Mouse (Mus musculus) forebrain, embryonic 14.5 days (tissue): Measurements from ENCODE around the gene Arhgap22. TPM values are rescaled to one million over a fixed set of nuclear protein-coding genes. Genes with fewer than 3 reads are reported as not detected.
A peak's percentile ranks its signal among the peaks of the same experiment; 100 is the strongest.

Source experiments
- ATAC-seq: fragments of 200-750 bp; cut with Nextera tagmentation; 2 replicates; pipeline ENCODE4 v1.8.0; 2017; ENCODE audit warnings: mild to moderate bottlenecking, moderate library complexity
- DNase-seq: peaks from one replicate; pipeline ENCODE4 v3.0.0-alpha.2; 2015; ENCODE audit warnings: low spot score
- H3K27ac ChIP-seq: fragments of 300-500 bp; sonication (generic); 2 replicates; pipeline ENCODE4 v1.5.1; 2014; ENCODE audit warnings: low read depth, mild to moderate bottlenecking, control low read depth, low read length, moderate library complexity
- H3K27me3 ChIP-seq: fragments of 300-500 bp; sonication (generic); replicated peaks from 2 replicates; pipeline ENCODE4 v1.6.1; 2014; ENCODE audit warnings: low read length, control low read depth, mixed read lengths; ENCODE audit not compliant: control insufficient read depth, insufficient read depth
- H3K36me3 ChIP-seq: fragments of 300-500 bp; sonication (generic); 2 replicates; pipeline ENCODE4 v1.6.1; 2014; ENCODE audit warnings: low read length, control low read depth; ENCODE audit not compliant: control insufficient read depth, insufficient read depth
- H3K4me1 ChIP-seq: fragments of 300-500 bp; sonication (generic); 2 replicates; pipeline ENCODE4 v1.6.1; 2014; ENCODE audit warnings: antibody characterized with exemption, low read length, control low read depth; ENCODE audit not compliant: control insufficient read depth, insufficient read depth
- H3K4me2 ChIP-seq: fragments of 300-500 bp; sonication (generic); 2 replicates; pipeline ENCODE4 v1.6.1; 2014; ENCODE audit warnings: mild to moderate bottlenecking, control low read depth, low read length
- H3K4me3 ChIP-seq: fragments of 300-500 bp; sonication (generic); 2 replicates; pipeline ENCODE4 v1.5.1; 2014; ENCODE audit warnings: low read depth, low read length, control low read depth
- H3K9ac ChIP-seq: fragments of 300-500 bp; sonication (generic); 2 replicates; pipeline ENCODE4 v1.6.1; 2014; ENCODE audit warnings: mild to moderate bottlenecking, low read length, control low read depth, moderate library complexity
- H3K9me3 ChIP-seq: fragments of 300-500 bp; sonication (generic); replicated peaks from 2 replicates; pipeline ENCODE4 v1.6.1; 2016; ENCODE audit warnings: low read length, control low read depth, mixed read lengths; ENCODE audit not compliant: control insufficient read depth
- WGBS: fragments of 180-500 bp; shearing (Covaris S2); extraction: QIAGEN DNeasy Blood & Tissue Kit; methylation state at CpG from one replicate; pipeline ENCODE4 v1.1.7; 2014; 5-methylcytosine and 5-hydroxymethylcytosine counted together
- polyA plus RNA-seq: library from polyadenylated mRNA; unstranded; fragments of >200 nt; fragmentation: Nextera tagmentation; extraction: Ambion mirVana; gene quantifications from 2 replicates; pipeline ENCODE4 v1.2.1, GENCODE M21; 2014

Gene Arhgap22
- polyA plus RNA-seq, 1 experiment from 2014 or later: 0.72 TPM

GRCm38 (mm10) chr14:33208331-33208730 is 5.5 kb upstream of the Arhgap22 start:
- Histone ChIP-seq H3K4me1 (no peaks in the 10 kb centered on the region), H3K36me3 (no peaks in the 10 kb centered on the region), H3K9me3 (no peaks in the 10 kb centered on the region), H3K27me3 (no peaks in the 10 kb centered on the region), H3K4me2 (no peak overlapping the region), H3K27ac (no peak overlapping the region), H3K9ac (no peak overlapping the region), H3K4me3 (no peak overlapping the region)
- 50% methylated on average over 5 of the region's 5 CpGs for WGBS
- DNase-seq: no peak
- no peak for ATAC-seq

- Histone ChIP-seq H3K9me3 (no peaks in the 10 kb centered on the region), H3K4me2 (no peak overlapping the region), H3K27ac (no peak overlapping the region), H3K36me3 (no peaks in the 10 kb centered on the region), H3K27me3 (0 out of 2 replicates have a peak, but pooled peaks cover 4% of the 10 kb centered on the region), H3K4me1 (no peaks in the 10 kb centered on the region), H3K9ac (no peak overlapping the region), H3K4me3 (no peak overlapping the region)
- WGBS: 78% methylated on average over 8 of the region's 8 CpGs
- ATAC-seq (no peak), DNase-seq (no peak)
Observed at GRCm38 (mm10) chr14:33210806-33211205, 3.0 kb upstream of the Arhgap22 start.

- DNase-seq: no peak
Observed at GRCm38 (mm10) chr14:33212271-33212957, 1.4 kb upstream of the Arhgap22 start.

GRCm38 (mm10) chr14:33212958-33213309 is 892 bp upstream of the Arhgap22 start:
- Histone ChIP-seq H3K4me3 (no peak overlapping the region), H3K9me3 (no peaks in the 10 kb centered on the region), H3K27me3 (0 out of 2 replicates have a peak, but pooled peaks cover 7% of the 10 kb centered on the region), H3K4me2 (no peak overlapping the region), H3K4me1 (no peaks in the 10 kb centered on the region), H3K9ac (no peak overlapping the region), H3K36me3 (no peaks in the 10 kb centered on the region), H3K27ac (no peak overlapping the region)
- ATAC-seq (no peak), DNase-seq (no peak)
- 90% methylated on average over 12 of the region's 12 CpGs for WGBS

More at GRCm38 (mm10) chr14:33212271-33212957, 1.4 kb upstream of the Arhgap22 start:
- no peaks in the 10 kb centered on the region for H3K36me3 ChIP-seq
- no peaks in the 10 kb centered on the region for H3K4me1 ChIP-seq
- H3K27ac ChIP-seq: no peak overlapping the region
- no peaks in the 10 kb centered on the region for H3K9me3 ChIP-seq
- H3K9ac ChIP-seq: no peak overlapping the region
- whole genome bisulfite sequencing: 67% methylated on average over 5 of the region's 5 CpGs
- ATAC-seq: no peak
- no peak overlapping the region for H3K4me2 ChIP-seq
- no peak overlapping the region for H3K4me3 ChIP-seq
- 0 out of 2 replicates have a peak, but pooled peaks cover 7% of the 10 kb centered on the region for H3K27me3 ChIP-seq

- ATAC-seq: no peak
- 18% methylated on average over 4 of the region's 4 CpGs for WGBS
Observed at GRCm38 (mm10) chr14:33214767-33215128, 922 bp downstream of the Arhgap22 start.

DNA sequence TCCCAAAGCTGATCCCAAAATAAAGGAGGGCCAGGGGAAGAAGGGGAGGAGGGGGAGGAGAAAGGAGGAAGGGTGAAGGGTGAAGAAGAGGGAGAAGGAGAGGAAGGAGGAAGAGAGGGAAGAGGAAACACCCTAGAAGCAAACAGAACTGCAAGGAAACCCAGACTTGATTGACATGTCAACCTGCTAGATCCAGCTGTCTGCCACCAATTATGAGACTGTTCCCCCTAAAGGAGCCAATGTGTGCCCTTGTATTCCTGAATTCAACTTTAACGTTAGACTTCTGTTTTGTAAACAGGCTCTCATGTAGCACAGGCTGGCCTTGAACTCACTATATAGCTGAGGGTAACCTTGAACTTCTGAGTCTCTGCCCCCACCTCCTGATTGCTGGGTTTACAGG is 1.3 kb downstream of the Arhgap22 start:
- H3K4me1 ChIP-seq: no peaks in the 10 kb centered on the region
- 0 out of 2 replicates have a peak, but pooled peaks cover 7% of the 10 kb centered on the region for H3K27me3 ChIP-seq
- H3K4me2 ChIP-seq: no peak overlapping the region
- no peak overlapping the region for H3K4me3 ChIP-seq
- H3K9me3 ChIP-seq: no peaks in the 10 kb centered on the region
- H3K9ac ChIP-seq: no peak overlapping the region
- ATAC-seq: no peak
- 74% methylated on average over 1 of the region's 1 CpGs for WGBS
- DNase-seq: no peak
- no peak overlapping the region for H3K27ac ChIP-seq
- H3K36me3 ChIP-seq: no peaks in the 10 kb centered on the region

More at GRCm38 (mm10) chr14:33214767-33215128, 922 bp downstream of the Arhgap22 start:
- H3K27ac ChIP-seq: no peak overlapping the region
- no peak overlapping the region for H3K4me3 ChIP-seq
- no peaks in the 10 kb centered on the region for H3K9me3 ChIP-seq
- no peak for DNase-seq
- H3K9ac ChIP-seq: no peak overlapping the region
- no peak overlapping the region for H3K4me2 ChIP-seq
- H3K36me3 ChIP-seq: no peaks in the 10 kb centered on the region
- no peaks in the 10 kb centered on the region for H3K4me1 ChIP-seq
- H3K27me3 ChIP-seq: 0 out of 2 replicates have a peak, but pooled peaks cover 7% of the 10 kb centered on the region

- DNase-seq: peak; percentile 6
- Histone ChIP-seq H3K4me3 (no peak overlapping the region), H3K27me3 (0 out of 2 replicates have a peak, but pooled peaks cover 7% of the 10 kb centered on the region), H3K9ac (no peak overlapping the region), H3K36me3 (no peaks in the 10 kb centered on the region), H3K27ac (no peak overlapping the region), H3K9me3 (no peaks in the 10 kb centered on the region), H3K4me2 (no peak overlapping the region), H3K4me1 (no peaks in the 10 kb centered on the region)
- WGBS: 85% methylated on average over 19 of the region's 19 CpGs
- no peak for ATAC-seq
Observed at GRCm38 (mm10) chr14:33216343-33217208, 2.8 kb downstream of the Arhgap22 start.

DNA sequence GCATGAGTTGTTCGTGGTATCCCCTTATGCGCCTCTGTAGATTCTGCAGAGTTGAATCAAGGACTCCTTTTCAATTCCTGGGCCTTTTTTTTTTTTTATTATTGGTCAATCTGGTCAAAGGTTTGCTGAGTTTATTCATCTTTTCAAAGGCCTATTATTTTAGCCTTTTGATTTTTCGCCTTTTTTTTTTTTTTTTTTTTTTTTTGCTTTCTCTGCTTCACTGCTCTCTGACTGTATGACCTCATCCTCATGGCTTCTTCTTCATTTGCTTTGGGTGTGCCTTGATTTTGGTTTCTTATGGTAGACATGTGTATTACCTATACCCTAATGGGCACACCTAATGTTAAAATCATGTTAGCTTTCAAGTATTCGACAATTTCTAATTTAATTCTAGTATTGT is 11.4 kb downstream of the Arhgap22 start:
- H3K9me3 ChIP-seq: no peaks in the 10 kb centered on the region
- H3K4me3 ChIP-seq: no peak overlapping the region
- no peak overlapping the region for H3K9ac ChIP-seq
- DNase-seq (no peak), ATAC-seq (no peak)
- no peaks in the 10 kb centered on the region for H3K36me3 ChIP-seq
- H3K4me2 ChIP-seq: no peak overlapping the region
- H3K27me3 ChIP-seq: no peaks in the 10 kb centered on the region
- 87% methylated on average over 4 of the region's 4 CpGs for WGBS
- H3K27ac ChIP-seq: no peak overlapping the region
- no peaks in the 10 kb centered on the region for H3K4me1 ChIP-seq

GRCm38 (mm10) chr14:33230672-33231071 is 16.8 kb downstream of the Arhgap22 start:
- WGBS: 86% methylated on average over 4 of the region's 4 CpGs
- no peak overlapping the region for H3K4me2 ChIP-seq

More at GRCm38 (mm10) chr14:33230672-33231071, 16.8 kb downstream of the Arhgap22 start:
- H3K9me3 ChIP-seq: no peaks in the 10 kb centered on the region
- no peaks in the 10 kb centered on the region for H3K4me1 ChIP-seq
- no peak overlapping the region for H3K9ac ChIP-seq
- DNase-seq: no peak
- no peaks in the 10 kb centered on the region for H3K27me3 ChIP-seq
- H3K27ac ChIP-seq: no peak overlapping the region
- H3K4me3 ChIP-seq: no peak overlapping the region
- H3K36me3 ChIP-seq: no peaks in the 10 kb centered on the region
- no peak for ATAC-seq
